Mouse (Mus musculus) neural tube, embryonic 15.5 days (tissue): ENCODE data around the gene Afmid. TPM values are rescaled to one million over a fixed set of nuclear protein-coding genes. Genes with fewer than 3 reads are reported as not detected.

Experiments used
- ATAC-seq: fragments of 200-750 bp; cut with Nextera tagmentation; 2 replicates; pipeline ENCODE4 v1.8.0; 2017; ENCODE audit warnings: mild to moderate bottlenecking, moderate TSS enrichment, moderate library complexity; ENCODE audit not compliant: low FRiP score
- H3K27ac ChIP-seq: fragments of 300-500 bp; sonication (generic); replicated peaks from 2 replicates; pipeline ENCODE4 v1.5.1; 2015; ENCODE audit warnings: mild to moderate bottlenecking, inconsistent platforms
- H3K27me3 ChIP-seq: fragments of 300-500 bp; sonication (generic); replicated peaks from 2 replicates; pipeline ENCODE4 v1.6.1; 2015; ENCODE audit warnings: inconsistent platforms
- H3K36me3 ChIP-seq: fragments of 300-500 bp; sonication (generic); 2 replicates; pipeline ENCODE4 v1.6.1; 2015; ENCODE audit warnings: inconsistent platforms
- H3K4me1 ChIP-seq: fragments of 300-500 bp; sonication (generic); 2 replicates; pipeline ENCODE4 v1.6.1; 2015; ENCODE audit warnings: inconsistent platforms
- H3K4me2 ChIP-seq: fragments of 300-500 bp; sonication (generic); 2 replicates; pipeline ENCODE4 v1.6.1; 2015; ENCODE audit warnings: inconsistent platforms, mild to moderate bottlenecking, moderate library complexity
- H3K4me3 ChIP-seq: fragments of 300-500 bp; sonication (generic); replicated peaks from 2 replicates; pipeline ENCODE4 v1.5.1; 2015; ENCODE audit warnings: mild to moderate bottlenecking, inconsistent platforms
- H3K9ac ChIP-seq: fragments of 300-500 bp; sonication (generic); replicated peaks from 2 replicates; pipeline ENCODE4 v1.6.1; 2015; ENCODE audit warnings: mild to moderate bottlenecking, inconsistent platforms
- H3K9me3 ChIP-seq: fragments of 300-500 bp; sonication (generic); replicated peaks from 2 replicates; pipeline ENCODE4 v1.6.1; 2016; ENCODE audit warnings: inconsistent platforms
- WGBS: fragments of 180-500 bp; shearing (Covaris S2); methylation state at CpG from one replicate; pipeline ENCODE4 v1.1.7; 2015; ENCODE audit warnings: mixed read lengths; 5-methylcytosine and 5-hydroxymethylcytosine counted together
- polyA plus RNA-seq: library from polyadenylated mRNA; unstranded; fragments of >200 nt; fragmentation: Nextera tagmentation; extraction: Ambion mirVana; gene quantifications from 2 replicates; pipeline ENCODE4 v1.2.1, GENCODE M21; 2015

Gene Afmid
- polyA plus RNA-seq, 1 experiment from 2014 or later: 6.0 TPM

GRCm38 (mm10) chr11:117843434-117843833 lies 17.7 kb downstream of the Afmid start:
- no peak overlapping the region for H3K27ac ChIP-seq
- H3K4me2 ChIP-seq: no peak overlapping the region

GRCm38 (mm10) chr11:117844997-117845396 lies 19.3 kb downstream of the Afmid start:
- no peak for ATAC-seq
- Histone ChIP-seq H3K27me3 (no peaks in the 10 kb centered on the region), H3K36me3 (no peaks in the 10 kb centered on the region), H3K4me3 (no peak overlapping the region), H3K27ac (no peak overlapping the region), H3K4me1 (peaks cover 20% of the 10 kb centered on the region), H3K9me3 (no peaks in the 10 kb centered on the region), H3K4me2 (no peak overlapping the region), H3K9ac (no peak overlapping the region)
- 82% methylated on average over 2 of the region's 2 CpGs for WGBS

More at GRCm38 (mm10) chr11:117843434-117843833, 17.7 kb downstream of the Afmid start:
- no peak overlapping the region for H3K9ac ChIP-seq
- ATAC-seq: no peak
- no peaks in the 10 kb centered on the region for H3K27me3 ChIP-seq
- WGBS: 84% methylated on average over 2 of the region's 2 CpGs
- no peak overlapping the region for H3K4me3 ChIP-seq
- H3K36me3 ChIP-seq: no peaks in the 10 kb centered on the region
- no peaks in the 10 kb centered on the region for H3K9me3 ChIP-seq
- peaks cover 9% of the 10 kb centered on the region for H3K4me1 ChIP-seq

DNA sequence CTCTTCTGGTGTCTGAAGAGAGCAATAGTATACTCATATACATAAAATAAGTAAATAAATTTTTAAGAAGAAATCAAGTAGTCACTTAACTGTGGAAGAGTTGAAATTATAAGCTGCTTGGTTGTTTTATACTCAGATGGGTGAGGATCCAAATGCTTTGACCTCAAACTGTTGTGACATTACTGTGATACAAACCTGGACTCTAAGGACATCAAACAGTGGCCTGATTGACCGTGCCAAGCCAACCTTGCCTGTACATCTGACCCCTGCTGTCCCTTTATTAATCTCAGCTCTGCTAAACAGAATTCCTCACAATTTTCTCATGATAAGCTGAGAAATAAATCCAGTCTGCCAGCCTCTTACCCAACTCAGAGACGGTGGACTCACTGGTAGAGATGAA lies 19.9 kb downstream of the Afmid start:
- no peak overlapping the region for H3K4me3 ChIP-seq
- 82% methylated on average over 2 of the region's 2 CpGs for WGBS
- no peak overlapping the region for H3K9ac ChIP-seq
- H3K27me3 ChIP-seq: no peaks in the 10 kb centered on the region
- no peaks in the 10 kb centered on the region for H3K36me3 ChIP-seq
- H3K27ac ChIP-seq: no peak overlapping the region
- H3K9me3 ChIP-seq: no peaks in the 10 kb centered on the region
- ATAC-seq: no peak
- no peak overlapping the region for H3K4me2 ChIP-seq
- peaks cover 25% of the 10 kb centered on the region for H3K4me1 ChIP-seq

GRCm38 (mm10) chr11:117846640-117847039 lies 20.9 kb downstream of the Afmid start:
- ATAC-seq: no peak
- H3K36me3 ChIP-seq: no peaks in the 10 kb centered on the region
- no peak overlapping the region for H3K4me2 ChIP-seq
- H3K4me1 ChIP-seq: peaks cover 25% of the 10 kb centered on the region
- H3K4me3 ChIP-seq: no peak overlapping the region
- 51% methylated on average over 5 of the region's 5 CpGs for WGBS
- no peak overlapping the region for H3K27ac ChIP-seq
- no peak overlapping the region for H3K9ac ChIP-seq
- H3K9me3 ChIP-seq: no peaks in the 10 kb centered on the region
- H3K27me3 ChIP-seq: no peaks in the 10 kb centered on the region

- Histone ChIP-seq H3K27me3 (no peaks in the 10 kb centered on the region), H3K27ac (peak overlapping the region; percentile 99), H3K4me1 (peaks cover 25% of the 10 kb centered on the region), H3K9me3 (no peaks in the 10 kb centered on the region), H3K9ac (peak overlapping the region; percentile 83; the same call in 1 of the 2 replicates), H3K4me2 (peak overlapping the region; percentile 92), H3K4me3 (peak overlapping the region; percentile 67; the same call in 1 of the 2 replicates), H3K36me3 (no peaks in the 10 kb centered on the region)
- WGBS: 76% methylated on average over 7 of the region's 7 CpGs
- no peak for ATAC-seq
These were observed 22.0 kb downstream of the Afmid start for GRCm38 (mm10) chr11:117847593-117848215.

GRCm38 (mm10) chr11:117848271-117848984 lies 22.7 kb downstream of the Afmid start:
- peak; percentile 90 for ATAC-seq
- Histone ChIP-seq H3K36me3 (no peaks in the 10 kb centered on the region), H3K9me3 (no peaks in the 10 kb centered on the region), H3K9ac (peak overlapping the region; percentile 83), H3K27ac (peak overlapping the region; percentile 99), H3K4me1 (peaks cover 25% of the 10 kb centered on the region), H3K27me3 (no peaks in the 10 kb centered on the region), H3K4me2 (peak overlapping the region; percentile 92), H3K4me3 (peak overlapping the region; percentile 67)
- 9% methylated on average over 19 of the region's 19 CpGs for WGBS

DNA sequence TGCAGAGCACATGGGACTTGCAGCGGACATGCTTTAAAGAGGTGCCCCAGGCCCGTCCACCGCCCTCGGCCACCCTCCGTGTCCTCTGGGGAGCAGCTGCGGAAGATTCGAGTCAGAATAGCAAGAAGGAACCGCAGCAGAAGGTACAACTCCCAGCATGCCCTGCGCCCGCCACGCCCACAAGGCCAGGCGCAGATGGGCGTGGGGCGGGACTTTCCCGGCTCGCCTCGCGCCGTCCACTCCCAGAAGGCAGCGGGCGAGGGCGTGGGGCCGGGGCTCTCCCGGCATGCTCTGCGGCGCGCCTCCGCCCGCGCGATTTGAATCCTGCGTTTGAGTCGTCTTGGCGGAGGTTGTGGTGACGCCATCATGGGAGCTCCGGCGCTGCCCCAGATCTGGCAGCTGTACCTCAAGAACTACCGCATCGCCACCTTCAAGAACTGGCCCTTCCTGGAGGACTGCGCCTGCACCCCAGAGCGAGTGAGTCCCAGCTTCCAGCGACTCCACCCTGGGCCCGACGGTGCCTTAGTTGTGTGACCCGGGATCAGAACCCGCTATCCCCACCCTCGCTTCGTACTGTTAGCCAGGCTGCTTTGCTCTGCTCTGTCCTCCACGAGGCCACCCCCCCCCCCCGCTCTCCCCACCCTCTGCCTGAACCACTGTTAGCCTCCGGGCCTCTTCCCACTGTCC lies 23.4 kb downstream of the Afmid start, which contains the start of gene Birc5:
Gene Birc5 (plus strand): TSS at position 267 of the 687 bp plus-strand sequence.
- ATAC-seq: peak; percentile 95
- H3K4me2 ChIP-seq: peak within 1 kb of the TSS; percentile 92
- peak within 1 kb of the TSS; percentile 83 for H3K9ac ChIP-seq
- no peaks in the 10 kb centered on the region; the same call in 1 of the 2 replicates for H3K36me3 ChIP-seq
- H3K27ac ChIP-seq: peak within 1 kb of the TSS; percentile 99
- WGBS: under 1% methylated on average over 51 of the region's 51 CpGs
- peaks cover 25% of the 10 kb centered on the region for H3K4me1 ChIP-seq
- H3K9me3 ChIP-seq: no peaks in the 10 kb centered on the region
- peak within 1 kb of the TSS; percentile 67 for H3K4me3 ChIP-seq
- H3K27me3 ChIP-seq: no peaks in the 10 kb centered on the region

GRCm38 (mm10) chr11:117852875-117853274 lies 27.2 kb downstream of the Afmid start:
- no peak overlapping the region for H3K4me3 ChIP-seq
- H3K9me3 ChIP-seq: no peaks in the 10 kb centered on the region
- H3K9ac ChIP-seq: no peak overlapping the region
- H3K27ac ChIP-seq: no peak overlapping the region
- 89% methylated on average over 3 of the region's 3 CpGs for WGBS
- no peaks in the 10 kb centered on the region for H3K27me3 ChIP-seq
- no peaks in the 10 kb centered on the region; the same call in 1 of the 2 replicates for H3K36me3 ChIP-seq
- no peak overlapping the region for H3K4me2 ChIP-seq
- peaks cover 21% of the 10 kb centered on the region for H3K4me1 ChIP-seq
- no peak for ATAC-seq

GRCm38 (mm10) chr11:117854241-117854640 lies 28.5 kb downstream of the Afmid start:
- no peak for ATAC-seq
- Histone ChIP-seq H3K27ac (no peak overlapping the region), H3K27me3 (0 out of 2 replicates have a peak, but pooled peaks cover under 1% of the 10 kb centered on the region), H3K9me3 (no peaks in the 10 kb centered on the region), H3K4me2 (no peak overlapping the region), H3K36me3 (no peaks in the 10 kb centered on the region; the same call in 1 of the 2 replicates), H3K4me3 (no peak overlapping the region), H3K4me1 (peaks cover 12% of the 10 kb centered on the region), H3K9ac (no peak overlapping the region)
- WGBS: 94% methylated on average over 9 of the region's 9 CpGs

DNA sequence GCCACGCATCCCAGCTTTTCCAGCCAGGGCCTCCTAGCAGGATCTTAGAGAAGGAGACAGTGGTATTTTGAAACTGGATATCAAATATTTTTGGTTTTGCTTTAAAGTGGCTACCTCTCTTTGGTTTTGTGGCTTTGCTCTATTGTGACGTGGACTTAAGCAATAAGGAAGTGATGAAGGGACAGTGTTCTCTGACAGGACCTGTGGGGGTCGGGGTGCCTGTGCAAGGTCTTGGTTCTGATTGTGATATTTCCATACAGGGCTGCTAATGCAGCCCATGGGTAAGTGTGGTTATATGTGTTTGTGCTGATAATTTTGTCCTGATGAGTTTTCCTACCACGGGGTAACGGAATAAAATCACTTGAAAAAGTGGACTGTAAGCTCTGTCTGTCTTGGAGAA lies 29.6 kb downstream of the Afmid start:
- Histone ChIP-seq H3K4me1 (peaks cover 7% of the 10 kb centered on the region), H3K9ac (no peak overlapping the region), H3K9me3 (no peaks in the 10 kb centered on the region), H3K36me3 (no peaks in the 10 kb centered on the region; the same call in 1 of the 2 replicates), H3K4me3 (no peak overlapping the region), H3K27ac (no peak overlapping the region), H3K27me3 (peaks cover 12% of the 10 kb centered on the region), H3K4me2 (no peak overlapping the region)
- over 99% methylated on average over 5 of the region's 5 CpGs for WGBS
- ATAC-seq: no peak

DNA sequence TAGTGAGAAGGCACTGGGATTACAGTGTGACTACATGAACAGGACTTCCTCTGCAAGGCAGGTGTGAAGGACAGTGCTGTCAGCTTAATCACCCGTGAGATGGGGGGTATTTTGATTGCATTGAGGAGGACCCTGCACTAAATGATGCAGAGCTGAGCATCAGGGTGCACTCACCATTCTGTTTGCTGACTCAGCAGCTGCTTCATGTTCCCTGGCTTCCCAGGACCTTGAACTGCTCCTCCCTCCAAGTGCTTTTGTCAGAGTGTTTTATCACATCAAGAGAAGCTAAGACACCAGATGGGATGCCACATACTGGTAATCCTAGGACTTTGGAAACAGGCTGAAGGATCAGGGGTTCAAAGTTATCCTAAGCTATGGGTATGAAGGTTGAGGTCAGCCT lies 30.3 kb downstream of the Afmid start:
- 84% methylated on average over 1 of the region's 1 CpGs for WGBS
- H3K4me3 ChIP-seq: no peak overlapping the region
- no peaks in the 10 kb centered on the region; the same call in 1 of the 2 replicates for H3K36me3 ChIP-seq
- peaks cover 11% of the 10 kb centered on the region for H3K4me1 ChIP-seq
- H3K27me3 ChIP-seq: peaks cover 18% of the 10 kb centered on the region
- no peak overlapping the region for H3K4me2 ChIP-seq
- H3K9me3 ChIP-seq: no peaks in the 10 kb centered on the region
- H3K9ac ChIP-seq: no peak overlapping the region
- no peak for ATAC-seq
- no peak overlapping the region for H3K27ac ChIP-seq
